Mouse (Mus musculus) lung, adult 2 months (tissue): Measurements from ENCODE around the gene Olfr641. TPM values are rescaled to one million over a fixed set of nuclear protein-coding genes. Genes with fewer than 3 reads are reported as not detected.

Experiments used
- DNase-seq: peaks from one replicate; pipeline ENCODE4 v3.0.0; 2022
- H3K4me1 ChIP-seq: fragments of 200-500 bp; 2 replicates; pipeline ENCODE4 v1.6.1; 2011; ENCODE audit warnings: low read length; ENCODE audit not compliant: control insufficient read depth, insufficient read depth
- H3K4me3 ChIP-seq: fragments of 200-500 bp; replicated peaks from 2 replicates; pipeline ENCODE3; 2011; ENCODE audit warnings: low read depth, mild to moderate bottlenecking, control low read depth, low read length; ENCODE audit errors: extremely low read depth
- CTCF ChIP-seq: fragments of 200-500 bp; IDR thresholded peaks from 2 replicates; pipeline ENCODE4 v1.5.1; 2011; ENCODE audit warnings: mild to moderate bottlenecking, low read length, control low read depth; ENCODE audit not compliant: insufficient read depth
- POLR2A ChIP-seq: fragments of 200-500 bp; IDR thresholded peaks from 2 replicates; pipeline ENCODE4 v1.6.1; 2011; ENCODE audit warnings: low read depth, mild to moderate bottlenecking, control low read depth, low read length, borderline replicate concordance; ENCODE audit errors: extremely low read depth
- WGBS: fragments of 180-500 bp; shearing (Covaris S2); methylation state at CpG from one replicate; pipeline ENCODE4 v1.1.7; 2018; 5-methylcytosine and 5-hydroxymethylcytosine counted together
- polyA plus RNA-seq: library from polyadenylated mRNA; depleted of rRNA; stranded (reverse); fragments of >200 nt; gene quantifications from 2 replicates; pipeline ENCODE4 v1.2.3, GENCODE M21; 2012; rRNA removed

Olfr641 gene
- not detected in 2 replicates for polyA plus RNA-seq

DNA sequence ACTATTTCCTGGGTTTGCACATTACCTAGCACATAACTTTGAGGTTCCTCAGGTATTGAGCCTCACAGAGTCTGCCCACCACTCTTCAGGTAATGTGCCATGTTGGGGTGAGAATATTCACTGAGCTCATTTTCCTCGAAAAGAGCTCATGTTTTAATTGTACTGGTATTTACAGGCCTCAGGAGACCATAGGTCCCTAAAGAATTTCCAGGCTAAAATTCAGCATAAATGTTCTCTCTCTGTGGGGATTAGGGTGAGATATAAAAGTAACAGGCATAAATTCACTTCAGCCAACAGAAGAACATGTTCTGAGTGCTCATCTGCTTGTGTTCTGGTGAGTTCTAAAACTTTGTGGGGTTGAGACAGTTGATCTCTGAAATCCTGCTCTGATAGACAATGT, at the start of gene Olfr641:
TSS of gene Olfr641 (plus strand) at position 301 of the 400 bp plus-strand sequence.
- Histone ChIP-seq H3K4me1 (no peaks in the 10 kb centered on the region), H3K4me3 (no peak within 1 kb of the TSS)
- WGBS: 55% methylated on average over 1 of the region's 1 CpGs
- TF ChIP-seq POLR2A (no peak), CTCF (no peak)
- no peak for DNase-seq

DNA sequence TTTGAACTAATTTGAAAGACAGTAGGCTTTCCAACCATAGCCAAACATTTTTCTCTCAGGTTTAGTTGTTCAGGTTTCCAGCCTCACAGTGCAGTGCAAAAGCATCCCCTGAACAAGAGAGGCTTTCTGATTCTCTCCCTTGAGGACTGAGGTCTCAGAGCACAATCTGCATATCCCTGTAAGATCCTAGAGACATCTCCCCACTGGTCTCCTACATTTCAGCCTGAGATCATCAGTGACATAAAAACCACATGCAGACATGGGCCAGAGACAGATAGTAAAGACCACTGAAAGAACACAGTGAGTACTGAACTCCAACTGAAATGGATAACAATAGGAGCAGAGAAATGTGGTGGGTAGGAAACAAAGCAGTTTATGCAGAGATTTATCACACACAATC, 36.8 kb upstream of the Olfr641 start, which contains the start of gene Olfr638:
TSS of gene Olfr638 (plus strand) at position 301 of the 400 bp plus-strand sequence.
- no peak within 1 kb of the TSS for H3K4me3 ChIP-seq
- TF ChIP-seq POLR2A (no peak), CTCF (no peak)
- no peak for DNase-seq

GRCm38 (mm10) chr7:103999124-103999523, 36.1 kb upstream of the Olfr641 start:
- TF ChIP-seq POLR2A (no peak), CTCF (no peak)

More for the DNA sequence above, 36.8 kb upstream of the Olfr641 start, which contains the start of gene Olfr638:
- H3K4me1 ChIP-seq: no peaks in the 10 kb centered on the region

GRCm38 (mm10) chr7:104017203-104017602, 18.0 kb upstream of the Olfr641 start, which contains the start of gene Olfr639:
Gene Olfr639 (minus strand): TSS chr7:104017303.
- Histone ChIP-seq H3K4me3 (no peak within 1 kb of the TSS), H3K4me1 (no peaks in the 10 kb centered on the region)
- DNase-seq: no peak
- TF ChIP-seq CTCF: no peak
- no peak for TF ChIP-seq POLR2A

More at GRCm38 (mm10) chr7:103999124-103999523, 36.1 kb upstream of the Olfr641 start:
- no peak for DNase-seq
- H3K4me1 ChIP-seq: no peaks in the 10 kb centered on the region
- no peak overlapping the region for H3K4me3 ChIP-seq

- Histone ChIP-seq H3K4me3 (no peak overlapping the region), H3K4me1 (no peaks in the 10 kb centered on the region)
- TF ChIP-seq CTCF (no peak), POLR2A (no peak)
- no peak for DNase-seq
- 68% methylated on average over 1 of the region's 1 CpGs for WGBS
Measured at GRCm38 (mm10) chr7:104018953-104019352, 16.3 kb upstream of the Olfr641 start.

DNA sequence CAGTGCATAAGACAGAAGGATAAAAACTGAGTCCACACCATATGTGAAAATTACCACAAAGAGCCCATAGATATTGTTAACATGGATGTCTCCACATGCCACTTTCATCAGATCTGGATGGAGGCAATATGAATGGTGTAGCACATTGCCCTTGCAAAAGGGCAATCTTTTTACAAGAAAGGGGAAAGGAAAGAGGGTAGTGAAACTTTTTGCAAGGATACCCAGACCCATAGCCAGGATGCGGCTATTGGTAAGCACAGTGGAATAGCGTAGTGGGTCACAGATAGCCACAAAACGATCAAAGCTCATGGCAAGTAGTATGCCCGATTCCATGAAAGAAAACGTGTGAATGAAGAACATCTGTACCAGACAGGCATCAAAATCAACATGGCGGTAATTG, 13.6 kb upstream of the Olfr641 start:
- no peaks in the 10 kb centered on the region for H3K4me1 ChIP-seq
- DNase-seq: no peak
- H3K4me3 ChIP-seq: no peak overlapping the region
- WGBS: 79% methylated on average over 6 of the region's 6 CpGs
- TF ChIP-seq POLR2A (no peak), CTCF (no peak)

DNA sequence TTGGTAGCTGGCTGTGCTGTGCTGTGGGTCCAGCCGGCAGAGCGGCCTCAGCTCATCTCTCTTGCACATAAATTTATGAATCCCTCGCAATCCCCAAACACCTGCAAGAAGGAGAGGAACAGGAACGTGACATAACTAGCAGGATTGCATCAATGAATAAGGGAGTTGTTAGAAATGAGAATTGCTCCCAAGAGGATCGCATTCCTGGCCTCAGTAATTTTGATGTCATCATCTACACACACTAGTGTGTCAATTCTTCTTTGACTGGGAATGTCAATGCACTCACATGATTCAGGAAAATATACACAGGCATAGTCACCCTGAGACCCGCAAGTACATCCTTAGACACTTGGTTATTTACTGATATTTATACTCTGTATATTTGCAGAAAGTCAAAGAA, 9.8 kb upstream of the Olfr641 start, which contains the start of gene Olfr640:
TSS of gene Olfr640 (minus strand) at position 101 of the 400 bp plus-strand sequence.
- Histone ChIP-seq H3K4me3 (no peak within 1 kb of the TSS), H3K4me1 (no peaks in the 10 kb centered on the region)
- DNase-seq: no peak
- TF ChIP-seq CTCF (no peak), POLR2A (no peak)
- WGBS: 74% methylated on average over 6 of the region's 6 CpGs

DNA sequence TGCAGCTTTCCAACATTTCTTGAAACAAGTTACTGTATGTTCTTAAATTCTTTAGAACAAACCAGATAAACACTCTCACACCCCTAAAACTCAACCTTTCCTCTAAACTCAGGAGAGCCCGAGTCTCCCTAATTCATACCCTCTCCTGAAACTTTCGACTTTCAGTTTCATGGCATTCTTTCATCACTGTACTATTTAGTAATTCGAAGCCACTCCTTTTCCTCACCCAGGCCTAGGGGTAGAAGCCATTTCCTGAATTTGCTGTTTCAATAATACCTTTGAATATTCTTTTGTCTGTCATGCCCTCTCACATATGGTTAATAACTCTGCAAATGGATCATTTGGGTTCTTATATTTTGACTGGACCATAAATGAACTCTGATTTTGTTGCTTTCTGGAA, 8.3 kb upstream of the Olfr641 start:
- DNase-seq: no peak
- no peaks in the 10 kb centered on the region for H3K4me1 ChIP-seq
- WGBS: 69% methylated on average over 3 of the region's 3 CpGs
- no peak overlapping the region for H3K4me3 ChIP-seq
- no peak for TF ChIP-seq CTCF
- no peak for TF ChIP-seq POLR2A

DNA sequence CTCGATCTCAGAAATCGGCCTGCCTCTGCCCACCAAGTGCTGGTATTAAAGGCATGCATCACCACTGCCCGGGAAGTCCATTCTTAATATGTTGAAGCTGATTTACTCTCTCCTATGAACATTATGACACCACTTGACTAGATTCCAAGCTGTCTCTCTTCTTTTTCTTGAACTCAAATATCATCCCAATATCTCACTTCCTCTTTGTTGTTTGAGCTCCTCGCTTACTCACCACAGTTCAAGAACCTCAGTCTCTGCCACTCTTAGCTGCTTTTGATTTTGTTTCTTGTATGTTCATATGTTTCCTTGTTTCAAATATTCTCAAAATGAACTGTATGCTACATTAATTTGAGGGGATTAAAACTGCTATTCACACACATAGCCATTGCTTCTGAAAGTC, 15.5 kb downstream of the Olfr641 start:
- Histone ChIP-seq H3K4me1 (no peaks in the 10 kb centered on the region), H3K4me3 (no peak overlapping the region)
- no peak for DNase-seq
- TF ChIP-seq CTCF (no peak), POLR2A (no peak)
- WGBS: 74% methylated on average over 4 of the region's 4 CpGs

GRCm38 (mm10) chr7:104052566-104052965, 17.3 kb downstream of the Olfr641 start, which contains the start of gene Olfr642:
Gene Olfr642 (minus strand): TSS chr7:104052666.
- TF ChIP-seq CTCF (no peak), POLR2A (no peak)

More at GRCm38 (mm10) chr7:104052566-104052965, 17.3 kb downstream of the Olfr641 start, which contains the start of gene Olfr642:
- DNase-seq: no peak
- H3K4me3 ChIP-seq: no peak within 1 kb of the TSS
- WGBS: 55% methylated on average over 1 of the region's 1 CpGs
- H3K4me1 ChIP-seq: no peaks in the 10 kb centered on the region
